Mouse (Mus musculus): ENCODE results near the gene Chn2.

The Chn2 gene

DNA sequence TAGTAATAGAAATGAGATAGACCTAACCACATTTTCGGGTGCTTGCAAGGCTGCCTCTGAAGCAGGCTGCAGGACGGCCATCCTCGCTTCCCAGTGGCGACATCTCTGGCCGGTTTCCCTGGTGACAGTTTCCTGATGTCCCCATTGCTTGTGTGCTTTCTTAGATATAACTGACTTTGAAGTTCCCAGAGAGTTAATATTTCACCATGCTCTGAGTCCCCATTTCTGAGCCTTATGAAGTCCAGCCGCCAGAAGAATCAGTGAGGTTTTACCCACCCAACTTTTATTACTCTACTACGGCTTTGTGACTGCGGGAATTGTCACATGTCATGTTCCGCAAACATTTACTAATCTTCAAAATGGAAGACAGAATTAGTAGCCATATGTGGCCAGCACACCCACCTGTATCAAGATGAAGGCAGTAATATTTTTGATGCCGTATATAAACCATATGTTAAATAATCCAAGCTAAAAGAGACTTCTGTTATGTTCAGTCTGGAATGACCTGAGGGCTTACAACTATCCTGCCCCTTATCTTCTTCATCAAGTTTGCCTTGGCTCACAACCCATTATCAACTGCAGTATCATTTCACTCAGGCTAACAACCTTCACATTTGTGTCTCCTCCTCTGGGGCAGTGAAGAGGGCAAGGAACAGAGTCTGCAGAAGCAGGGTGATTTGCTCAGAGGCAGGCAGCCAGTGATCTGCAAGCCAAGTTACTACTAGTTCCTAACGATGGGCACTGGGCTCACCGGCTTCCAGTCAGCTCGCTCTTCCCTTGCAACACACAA, 192.6 kb downstream of the Chn2 start:
- no peak for DNase-seq (ENCODE audit: low spot score in 2 of 2)

DNA sequence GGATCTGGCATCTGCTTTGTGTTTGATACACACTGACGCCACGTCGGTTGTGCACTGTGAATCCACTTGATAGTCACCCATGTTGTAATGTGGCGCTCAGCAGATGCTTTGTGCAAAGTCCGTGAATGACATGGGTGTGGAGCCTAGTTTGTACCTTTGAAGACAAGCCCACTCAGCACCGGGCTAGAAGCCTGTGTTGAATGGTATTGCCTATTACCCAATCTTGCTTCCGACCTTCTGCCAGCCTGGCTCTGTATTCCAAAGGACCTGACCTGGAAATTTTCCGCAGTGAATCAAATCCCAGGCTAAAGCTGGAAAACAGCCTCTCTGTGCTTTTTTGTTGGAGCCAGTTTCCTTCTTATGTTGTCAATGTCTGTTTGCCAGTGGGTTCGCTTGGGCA, 197.1 kb downstream of the Chn2 start:
- no peak for DNase-seq (ENCODE audit: low spot score in 2 of 2)

DNA sequence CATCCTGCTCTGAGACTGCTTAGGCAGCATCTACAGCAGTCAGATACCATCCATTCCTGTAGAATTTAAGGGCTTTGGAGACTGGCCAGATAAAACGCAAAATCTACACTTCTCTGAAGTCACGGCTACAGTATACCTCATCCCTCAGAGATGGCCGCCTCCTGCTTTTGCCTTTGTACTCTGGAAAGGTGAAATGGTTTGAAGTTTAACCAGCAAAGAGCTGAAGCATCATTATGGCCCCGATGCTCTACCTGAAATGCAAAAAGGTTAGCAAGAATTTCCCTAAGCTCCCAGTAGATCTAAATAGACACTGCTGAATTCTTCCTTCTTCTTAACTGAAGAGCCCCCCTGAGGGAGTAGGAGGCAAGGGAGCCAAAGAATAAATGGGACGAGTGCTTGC, 202.4 kb downstream of the Chn2 start:
- no peak for DNase-seq (ENCODE audit: low spot score in 2 of 2)

DNA sequence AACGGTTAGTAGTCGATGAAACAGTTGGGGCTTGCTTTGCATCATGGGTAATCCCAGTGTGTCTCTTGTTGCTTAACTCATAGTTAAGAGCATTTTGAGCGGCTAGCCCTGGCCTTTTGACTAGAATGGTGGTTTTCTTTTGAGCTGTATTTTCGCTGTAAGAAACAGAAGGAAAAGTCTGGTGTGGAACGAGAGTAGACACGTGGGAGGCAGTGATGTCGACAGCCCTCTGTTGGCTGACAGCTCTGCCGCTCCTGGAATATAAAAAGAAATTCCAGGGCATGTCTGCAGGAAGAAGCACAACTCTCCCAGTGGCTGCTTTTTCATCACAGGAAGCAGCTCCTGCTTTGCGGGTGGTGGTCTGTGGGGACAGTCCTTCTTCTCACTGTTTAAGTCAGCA, 202.9 kb downstream of the Chn2 start:
- peak; percentile 69 to 85 for DNase-seq (ENCODE audit: low spot score in 2 of 2)

DNA sequence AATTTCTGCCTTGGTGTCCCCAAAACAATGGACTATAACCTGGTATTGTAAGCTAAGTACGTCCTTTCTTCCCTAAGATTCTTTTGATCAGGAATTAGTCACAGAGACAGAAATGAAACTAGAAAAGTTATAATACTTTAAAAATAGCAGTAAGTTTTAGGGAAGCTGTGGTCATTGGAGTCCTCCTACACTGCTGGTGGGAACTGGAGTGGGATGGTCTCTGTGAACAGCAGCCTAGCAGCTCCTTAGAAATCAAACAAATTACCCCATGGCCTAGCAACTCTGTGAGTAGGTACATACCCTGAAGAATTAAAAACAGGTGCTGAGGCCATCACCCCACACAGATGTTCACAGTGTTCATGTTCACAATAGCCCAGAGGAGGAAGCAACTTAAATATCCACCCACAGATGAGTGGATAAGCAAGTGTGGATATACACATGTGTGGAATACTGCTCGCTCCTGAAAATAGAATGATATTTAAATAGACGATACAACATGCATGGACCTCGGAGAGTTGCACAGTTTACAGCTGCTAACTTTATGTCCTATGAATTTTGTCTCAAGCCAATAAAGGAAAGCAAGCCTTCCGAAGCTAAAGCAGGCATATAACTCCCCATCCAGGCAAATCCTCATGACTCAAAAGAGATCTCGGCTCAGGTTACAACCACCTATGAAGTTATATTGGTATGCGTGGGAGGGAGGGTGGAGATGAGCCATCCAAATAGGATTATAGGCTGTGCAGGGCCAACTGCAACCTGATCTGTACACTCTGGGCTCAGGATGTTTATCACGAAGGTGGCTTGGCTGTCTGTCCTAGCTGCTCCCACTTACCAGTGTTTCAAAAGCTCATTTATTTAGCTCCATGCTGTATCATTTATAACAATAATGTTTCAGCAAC, 209.2 kb downstream of the Chn2 start:
- DNase-seq (ENCODE audit: low spot score in 2 of 2), result no peak

DNA sequence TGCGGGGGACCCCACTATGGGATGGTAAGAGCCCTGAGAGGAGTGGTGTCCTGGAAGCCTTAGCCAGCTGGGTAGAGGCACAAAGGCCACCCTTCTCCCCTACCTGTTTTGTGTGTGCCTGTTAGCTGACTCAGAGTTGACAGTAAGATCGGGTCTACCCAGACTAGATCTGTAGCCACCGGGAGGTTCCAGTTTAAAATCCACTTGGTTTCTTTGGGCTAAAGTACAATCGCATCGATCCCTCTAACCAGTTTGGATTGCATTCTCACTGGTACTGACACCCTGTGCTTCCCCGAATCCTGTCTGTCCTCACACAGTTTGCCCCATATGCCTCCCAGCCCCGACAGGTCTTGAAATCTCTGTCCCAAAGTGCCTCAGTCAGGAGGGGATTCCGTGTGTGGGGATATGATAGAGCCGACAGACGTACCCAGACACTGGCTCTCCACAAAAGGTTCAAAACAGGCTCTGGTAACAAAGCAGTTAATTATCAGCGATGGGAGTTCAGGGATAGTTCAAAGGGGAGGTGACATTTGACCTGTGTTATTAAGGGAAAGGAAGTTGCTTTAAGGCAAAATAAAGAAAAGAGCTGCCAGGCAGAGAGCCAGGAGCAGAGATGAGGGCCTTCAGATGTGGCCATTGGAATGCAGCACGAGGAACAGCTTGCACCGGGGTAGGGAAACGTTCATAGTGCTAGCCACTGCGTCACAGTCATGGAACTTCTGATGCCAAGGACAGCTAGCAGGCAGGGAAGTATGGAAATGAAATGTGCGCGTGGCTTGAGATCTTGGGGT, 212.2 kb downstream of the Chn2 start:
- no peak for DNase-seq (ENCODE audit: low spot score in 2 of 2)

DNA sequence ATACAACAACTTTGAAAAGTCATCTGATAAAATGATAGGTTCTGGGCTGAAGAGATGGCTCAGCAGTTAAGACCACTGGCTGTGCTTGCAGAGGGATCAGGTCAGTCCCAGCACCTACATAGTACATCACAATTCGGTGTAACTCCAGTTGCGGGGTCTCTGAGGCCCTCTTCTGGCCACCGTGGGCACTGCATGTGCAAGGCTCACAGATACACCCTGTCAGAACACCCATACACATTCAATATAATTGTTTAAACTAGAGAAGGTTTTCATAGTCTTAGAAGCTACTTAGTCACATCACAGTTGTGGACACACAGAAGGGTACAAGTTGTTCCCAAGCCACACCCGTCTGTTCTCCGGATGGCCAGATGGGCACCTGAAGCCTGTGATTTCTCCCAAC, 213.9 kb downstream of the Chn2 start:
- no peak for DNase-seq (ENCODE audit: low spot score in 2 of 2)

DNA sequence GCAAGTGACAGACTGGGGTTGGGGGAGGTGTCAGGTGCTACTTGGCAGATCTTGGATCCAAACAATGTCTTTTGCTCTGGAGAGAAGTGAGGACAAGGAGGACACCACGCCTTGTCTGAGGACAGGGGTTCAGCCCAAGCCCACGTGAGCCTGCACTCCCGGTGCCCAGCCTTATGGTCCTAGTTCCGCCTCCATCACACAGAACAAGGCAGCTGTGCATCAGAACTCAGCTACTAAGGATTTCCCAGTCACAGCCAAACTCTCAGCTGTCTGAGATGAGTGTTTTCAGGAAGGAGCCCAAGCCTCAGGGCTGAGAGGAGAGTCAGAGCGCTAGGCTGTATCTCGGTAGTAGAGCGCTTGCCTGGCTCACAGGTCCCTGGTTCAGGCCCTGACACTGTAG, 214.5 kb downstream of the Chn2 start:
- DNase-seq (ENCODE audit: low spot score in 2 of 2), result no peak

DNA sequence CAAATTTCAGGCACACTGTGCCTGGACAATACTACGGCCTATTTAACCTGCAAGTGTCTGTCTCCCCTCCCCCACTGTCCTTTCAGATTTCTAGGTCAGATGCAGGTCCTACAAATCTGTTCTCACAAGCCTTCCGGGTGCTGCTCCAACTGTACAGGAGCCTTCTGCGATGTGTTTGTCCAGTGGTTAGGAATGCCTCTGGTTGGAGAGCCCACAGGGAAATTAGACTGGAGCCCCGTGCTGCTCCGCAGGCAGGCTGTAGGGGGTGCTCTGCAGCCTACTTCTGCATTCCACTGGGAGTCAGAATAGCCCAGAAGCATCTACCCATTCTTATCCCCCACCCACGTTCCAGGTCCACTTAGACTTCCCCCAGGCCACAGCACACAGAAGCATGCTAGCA, 215.4 kb downstream of the Chn2 start:
- DNase-seq (ENCODE audit: low spot score in 2 of 2), result no peak

DNA sequence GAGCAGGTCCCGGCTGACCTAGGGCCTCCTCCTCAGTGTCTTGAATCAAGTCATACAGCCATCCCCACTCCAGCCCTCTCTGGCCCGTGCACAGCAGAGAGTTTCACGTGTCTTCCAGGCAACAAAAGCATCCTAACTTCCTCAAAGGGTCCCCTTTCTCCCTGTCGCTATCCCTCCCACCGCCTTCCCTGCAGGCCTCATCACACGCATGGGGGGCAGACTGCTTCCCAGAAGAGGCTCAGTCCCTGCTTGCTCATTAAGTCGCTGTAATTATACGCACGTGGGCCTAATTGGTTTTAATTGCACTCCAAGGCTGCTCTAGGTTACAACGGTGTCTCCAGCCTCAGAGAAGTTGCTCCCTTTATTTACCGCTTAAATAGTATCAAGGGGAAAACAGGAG, 216.0 kb downstream of the Chn2 start:
- DNase-seq (ENCODE audit: low spot score in 2 of 2), result no peak

DNA sequence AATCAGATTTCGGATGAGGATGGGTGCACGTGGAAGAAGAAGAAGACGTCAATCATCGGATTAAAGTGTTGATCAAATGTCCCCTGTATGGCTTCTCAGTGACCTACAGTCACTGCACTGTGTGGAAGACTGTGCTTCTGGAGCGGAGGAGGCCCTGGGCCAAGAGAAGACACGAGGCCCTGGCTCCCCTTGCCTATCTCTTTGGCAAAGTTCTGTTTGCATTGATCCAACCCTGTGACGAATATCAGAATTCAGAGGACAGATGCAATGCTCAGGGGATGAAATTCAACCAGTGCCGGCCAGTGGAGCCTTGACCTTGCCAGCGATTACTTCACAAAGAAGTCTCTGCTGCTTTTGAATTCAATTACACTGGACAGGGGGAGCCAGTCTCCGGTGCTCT, 217.0 kb downstream of the Chn2 start:
- no peak for DNase-seq (ENCODE audit: low spot score in 2 of 2)

DNA sequence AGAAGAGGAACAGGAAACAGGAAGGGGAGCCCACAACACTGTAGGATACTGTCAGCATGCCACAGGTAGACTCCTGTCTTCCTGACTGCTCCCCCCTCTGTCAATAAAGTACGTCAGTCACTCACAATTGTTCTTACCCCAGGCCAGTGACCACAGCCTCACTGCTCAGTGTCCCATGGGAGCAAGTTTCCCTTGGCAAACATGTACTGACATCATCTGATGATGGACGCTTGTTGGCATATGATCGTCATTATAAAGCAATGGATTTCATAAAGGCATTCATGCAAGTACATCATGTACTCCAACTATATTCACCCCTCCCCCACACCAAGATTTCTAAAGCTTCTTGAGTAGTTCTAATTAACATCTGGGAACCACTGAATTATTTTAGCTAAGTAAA, 218.2 kb downstream of the Chn2 start:
- DNase-seq (ENCODE audit: low spot score in 2 of 2), result no peak

DNA sequence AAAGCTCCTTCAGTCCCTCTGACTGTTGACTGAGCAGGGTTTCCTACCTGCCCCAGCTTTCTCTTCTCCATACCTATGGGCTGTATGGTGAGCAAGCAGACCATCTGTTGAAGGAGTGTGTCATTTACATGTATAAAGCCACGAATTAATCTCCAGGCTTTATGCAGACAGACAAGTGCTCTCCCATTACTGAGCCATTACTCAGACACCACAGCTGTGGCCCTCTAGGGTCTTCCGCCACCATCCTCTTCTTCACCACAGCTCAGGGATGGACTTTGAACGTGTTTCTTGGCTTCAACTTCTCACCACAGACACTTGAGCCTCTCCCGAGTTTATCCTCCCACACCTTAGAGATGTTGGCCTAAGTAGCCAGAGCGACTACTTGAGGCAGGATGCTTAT, 219.1 kb downstream of the Chn2 start:
- no peak for DNase-seq (ENCODE audit: low spot score in 2 of 2)

DNA sequence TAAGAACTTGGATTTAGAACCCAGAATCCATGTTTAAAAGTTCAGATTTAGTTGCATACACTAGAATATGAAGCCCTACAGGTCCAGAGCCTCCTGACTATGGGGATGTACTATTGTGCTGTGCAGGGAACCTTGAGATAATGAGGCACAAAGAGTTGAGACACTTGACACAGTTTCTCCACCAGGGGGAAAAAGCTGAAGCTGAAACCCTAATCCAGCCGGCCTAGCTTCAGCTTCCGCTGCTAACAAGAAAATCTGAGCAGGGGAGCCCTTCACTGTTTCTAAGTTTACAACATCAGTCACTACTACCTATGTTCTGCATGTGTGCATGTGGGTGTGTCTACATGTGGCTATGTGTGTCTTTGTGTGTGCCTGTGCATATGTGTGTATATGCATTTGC, 223.4 kb downstream of the Chn2 start:
- DNase-seq (ENCODE audit: low spot score in 2 of 2), result no peak

DNA sequence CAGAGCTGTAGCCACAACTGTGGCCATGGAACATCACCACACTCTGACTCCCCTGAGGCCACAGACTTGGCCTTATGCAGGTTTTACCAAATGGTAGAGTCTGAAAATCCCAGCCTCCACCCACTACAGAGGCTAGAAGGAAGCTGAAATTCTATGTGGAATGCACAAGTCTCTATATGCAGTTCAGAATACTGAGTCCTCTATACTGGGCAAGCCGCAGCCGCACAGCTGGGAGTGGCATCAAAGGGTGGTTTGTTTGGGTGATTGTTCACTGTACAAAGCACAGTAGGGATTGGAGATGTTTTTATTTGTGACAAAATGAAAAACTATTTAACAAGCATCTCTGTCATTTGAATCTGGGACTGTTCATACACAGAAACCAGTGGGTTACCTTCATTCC, 224.5 kb downstream of the Chn2 start:
- DNase-seq (ENCODE audit: low spot score in 2 of 2), result no peak

DNA sequence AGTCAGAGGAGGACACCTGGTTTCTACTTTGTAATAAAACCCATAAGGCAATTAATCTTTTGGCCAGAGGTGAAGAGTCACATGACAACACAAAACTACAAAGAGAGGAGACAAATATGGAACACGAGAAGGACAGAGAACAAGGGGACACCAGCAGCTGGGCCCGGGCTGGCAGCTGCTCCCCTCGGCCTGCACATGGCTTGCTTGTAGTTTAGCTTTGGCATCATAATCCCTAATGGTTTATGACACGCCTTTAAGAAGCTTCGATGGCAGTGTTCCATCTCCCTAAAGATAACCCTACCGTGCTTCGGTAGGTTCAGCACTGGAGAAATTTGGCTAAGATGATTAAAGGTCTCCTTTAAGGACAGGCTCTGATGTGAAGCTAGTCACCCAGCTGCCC, 225.2 kb downstream of the Chn2 start:
- DNase-seq (ENCODE audit: low spot score in 2 of 2), result no peak

DNA sequence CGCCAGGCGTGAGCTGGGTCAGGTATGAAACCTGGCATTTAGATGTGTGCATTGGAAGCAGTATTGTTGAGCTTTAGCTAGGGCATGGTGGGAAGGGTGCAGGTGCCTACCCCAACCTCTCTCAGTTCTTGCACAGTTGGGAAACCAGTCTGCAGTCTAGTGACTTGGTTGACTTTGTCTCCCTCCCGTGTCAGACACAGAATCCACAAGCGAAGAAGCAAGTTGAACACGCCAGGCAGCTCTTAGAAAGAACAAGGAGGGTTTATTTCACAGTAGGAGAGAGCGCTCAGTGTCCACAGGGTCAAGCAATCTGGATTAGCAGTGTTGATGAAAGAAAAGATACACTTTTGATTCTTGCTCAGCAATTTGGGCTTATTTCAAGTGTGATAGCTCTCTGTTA, 226.0 kb downstream of the Chn2 start:
- DNase-seq (ENCODE audit: low spot score in 2 of 2), result no peak

DNA sequence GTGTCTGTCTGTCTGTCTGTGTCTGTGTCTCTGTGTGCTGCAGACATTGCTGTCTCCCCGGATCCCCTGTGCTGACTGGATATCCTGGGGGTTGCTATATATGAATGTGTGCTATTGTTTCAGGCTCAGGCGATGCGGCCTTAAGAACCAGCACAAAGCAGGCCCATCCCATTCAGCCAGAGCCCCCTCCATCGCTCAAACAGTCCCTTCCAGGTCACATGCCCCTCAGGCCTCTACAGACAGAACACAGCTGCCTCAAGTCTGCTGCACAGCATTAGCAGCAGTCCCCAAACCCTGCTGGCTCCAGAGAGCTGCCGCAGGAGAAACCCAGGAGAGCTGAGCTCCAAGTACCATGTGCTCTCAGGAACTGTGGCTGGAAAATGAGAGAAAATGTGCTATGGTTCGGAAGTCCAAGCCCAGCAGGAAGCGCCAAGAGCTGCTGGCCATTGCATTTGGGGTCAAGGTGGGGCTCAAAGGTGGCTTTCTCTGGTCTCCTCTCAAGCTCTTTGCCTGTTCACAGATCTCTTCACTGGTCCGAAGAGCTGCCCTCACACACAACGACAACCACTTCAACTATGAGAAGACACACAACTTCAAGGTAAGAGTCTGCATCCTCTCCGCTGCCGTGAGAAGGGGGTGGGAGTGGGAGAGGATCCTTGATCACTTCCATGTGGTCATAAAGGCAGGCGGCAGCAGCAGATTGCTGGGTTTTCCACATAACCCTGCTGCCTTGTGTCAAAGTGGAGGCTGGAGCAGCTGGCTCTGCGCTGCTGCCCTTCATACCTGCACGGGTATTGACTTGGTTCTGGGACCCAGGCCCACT, 233.4 kb downstream of the Chn2 start:
- no peak for DNase-seq (ENCODE audit: low spot score in 2 of 2)

DNA sequence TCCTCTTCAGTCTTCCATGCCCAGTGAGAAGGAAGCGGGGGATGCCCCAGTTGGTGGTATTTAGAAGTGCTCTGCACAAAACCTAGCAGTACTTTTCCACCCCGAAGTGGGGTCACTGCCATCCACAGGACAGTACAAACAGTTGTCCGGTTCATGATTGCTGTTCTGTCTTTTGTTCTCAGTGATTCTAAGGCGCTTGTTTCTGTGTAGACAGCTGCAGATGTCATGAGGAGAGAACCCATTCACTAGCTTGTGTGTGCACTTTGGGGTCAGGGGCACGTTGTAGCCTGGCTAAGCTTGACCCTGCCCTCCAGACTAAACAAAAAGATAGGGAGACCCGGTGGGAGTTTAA, 234.0 kb downstream of the Chn2 start:
- DNase-seq (ENCODE audit: low spot score in 2 of 2), result no peak

DNA sequence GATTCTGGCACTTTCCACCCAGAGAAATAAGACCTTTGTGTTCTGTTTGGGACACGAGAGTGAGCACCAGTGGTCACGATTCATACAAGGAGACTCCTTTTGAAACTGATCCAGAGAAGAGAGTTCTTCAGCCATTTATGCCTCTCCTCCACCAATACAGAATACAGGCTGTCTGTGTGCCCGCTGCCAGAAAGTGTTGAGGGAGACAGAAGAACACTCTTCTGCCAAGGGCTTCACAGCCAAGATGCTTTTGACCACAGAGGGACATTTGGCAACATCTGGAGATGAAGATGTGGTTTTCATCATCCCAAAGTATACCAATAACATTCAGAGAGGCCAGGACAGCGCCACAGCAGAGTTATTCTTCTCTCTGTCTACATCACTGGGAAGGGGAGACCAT, 237.9 kb downstream of the Chn2 start:
- DNase-seq (ENCODE audit: low spot score in 2 of 2), result peak in 1 of 2 experiments; percentile 48

DNA sequence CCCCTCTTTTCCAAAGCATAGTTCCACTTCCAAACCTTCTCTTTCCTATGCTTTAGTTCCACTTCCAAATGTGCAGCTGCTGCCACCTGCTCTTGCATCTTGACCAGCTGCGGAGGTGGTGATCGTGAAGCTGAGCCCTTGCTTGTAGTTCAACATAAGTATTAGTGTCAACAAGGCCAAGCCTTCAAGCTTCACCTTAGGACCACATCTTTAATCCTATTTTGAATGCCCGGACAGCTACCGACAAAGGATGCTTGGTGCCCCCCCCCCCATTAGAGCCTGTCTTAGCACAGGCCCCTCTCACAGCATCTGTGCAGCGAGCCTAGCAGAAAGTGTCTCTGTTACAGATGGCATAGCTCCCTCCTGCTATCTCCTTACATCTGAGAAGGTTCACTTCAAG, 238.5 kb downstream of the Chn2 start:
- no peak for DNase-seq (ENCODE audit: low spot score in 2 of 2)

DNA sequence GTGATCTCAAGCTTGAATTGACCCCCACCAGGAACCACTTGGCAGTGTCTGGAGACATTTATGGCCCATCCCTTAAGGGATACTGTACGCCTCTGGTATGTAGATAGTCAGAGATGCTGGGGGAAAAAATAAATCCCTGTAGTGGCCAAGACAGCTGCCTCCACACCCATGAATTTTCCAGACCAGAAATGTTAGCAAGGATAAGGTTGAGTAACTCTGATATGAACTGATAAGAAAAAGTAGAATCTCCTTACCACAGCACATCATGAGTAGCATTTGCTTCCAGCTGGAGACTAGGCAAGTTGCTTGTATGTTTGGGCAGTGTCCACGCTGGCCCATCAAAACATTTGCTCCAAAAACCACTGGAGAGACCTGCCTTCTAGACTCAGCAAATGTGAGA, 239.3 kb downstream of the Chn2 start:
- DNase-seq (ENCODE audit: low spot score in 2 of 2), result no peak
